Mouse (Mus musculus) megakaryocyte, embryonic 14.5 days (primary cell): Measurements from ENCODE around the gene Vmn2r113. TPM values are rescaled to one million over a fixed set of nuclear protein-coding genes. Genes with fewer than 3 reads are reported as not detected.
"Not testable (repeated sequence)": the region's sequence is repeated elsewhere in the genome, so short reads cannot be mapped to it uniquely, and the experiment has no call there.

Experiments used
- H3K27me3 ChIP-seq: replicated peaks from 2 replicates; pipeline ENCODE3; 2012; ENCODE audit warnings: inconsistent platforms
- H3K36me3 ChIP-seq: replicated peaks from 2 replicates; pipeline ENCODE3; 2012; ENCODE audit warnings: low read length, inconsistent platforms, mixed read lengths
- H3K4me1 ChIP-seq: 2 replicates; pipeline ENCODE4 v1.6.1; 2012; ENCODE audit warnings: inconsistent platforms
- H3K4me3 ChIP-seq: replicated peaks from 2 replicates; pipeline ENCODE3; 2012; ENCODE audit warnings: moderate library complexity, mild to moderate bottlenecking, inconsistent platforms
- H3K9me3 ChIP-seq: 2 replicates; pipeline ENCODE4 v1.6.1; 2012; ENCODE audit warnings: inconsistent platforms
- polyA plus RNA-seq: library from polyadenylated mRNA; stranded (reverse); fragments of >175 nt; gene quantifications from 2 replicates; pipeline ENCODE4 v1.2.3, GENCODE M21; 2012; ENCODE audit warnings: low replicate concordance; ENCODE audit not compliant: insufficient read depth

Vmn2r113 gene
- polyA plus RNA-seq: 0.11 TPM in 1 of 2 replicates, not detected in the other

DNA sequence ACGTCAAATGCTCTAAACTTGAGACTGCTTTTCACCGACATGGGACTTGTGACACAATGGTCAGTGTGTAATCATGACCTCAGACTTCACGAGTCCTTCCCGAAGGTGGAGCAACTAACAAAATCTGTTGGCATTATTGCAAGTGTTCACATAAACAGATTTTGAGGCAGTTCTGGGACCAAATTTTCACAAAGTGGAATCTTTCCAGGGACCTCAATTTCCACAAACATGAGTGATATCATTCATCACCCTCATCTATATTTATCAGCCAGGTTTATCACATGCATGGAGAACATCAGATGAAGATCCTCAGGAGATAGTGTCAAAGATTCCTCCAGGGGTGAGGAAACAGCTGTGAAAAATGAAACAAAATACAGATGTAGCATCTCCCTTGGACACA is at the start of gene Vmn2r113:
Vmn2r113 (plus strand) TSS at position 301 of the 400 bp plus-strand sequence.
- H3K4me1 ChIP-seq, H3K9me3 ChIP-seq, H3K27me3 ChIP-seq, H3K4me3 ChIP-seq, H3K36me3 ChIP-seq: not testable (repeated sequence)

Other genes with a start within 250 kb of the Vmn2r113 start
- gene Zfp945, start 75.8 kb upstream of the Vmn2r113 start, polyA plus RNA-seq: 0.13 TPM in 1 of 2 replicates, not detected in the other
- gene Vmn2r-ps130, start 118.2 kb downstream of the Vmn2r113 start, polyA plus RNA-seq: 0.01 TPM in 1 of 2 replicates, not detected in the other